Mouse (Mus musculus) adrenal gland, postnatal 25 days (tissue): ENCODE measurements at regions not wholly inside any gene's neighbourhood (a gene's known extent, or its start where the extent isn't known, plus 50 kb on each side); places are given as distances from the start of the nearest gene placed in this dataset.
A peak's percentile ranks its signal among the peaks of the same experiment; 100 is the strongest.

ENCODE experiments used
- DNase-seq: peaks from one replicate; pipeline ENCODE4 v3.0.0; 2021; ENCODE audit warnings: mixed read lengths

GRCm38 (mm10) chr15:63371328-63372023 lies 473.5 kb downstream of the Gsdmc2 start:
- DNase-seq, result no peak

DNA sequence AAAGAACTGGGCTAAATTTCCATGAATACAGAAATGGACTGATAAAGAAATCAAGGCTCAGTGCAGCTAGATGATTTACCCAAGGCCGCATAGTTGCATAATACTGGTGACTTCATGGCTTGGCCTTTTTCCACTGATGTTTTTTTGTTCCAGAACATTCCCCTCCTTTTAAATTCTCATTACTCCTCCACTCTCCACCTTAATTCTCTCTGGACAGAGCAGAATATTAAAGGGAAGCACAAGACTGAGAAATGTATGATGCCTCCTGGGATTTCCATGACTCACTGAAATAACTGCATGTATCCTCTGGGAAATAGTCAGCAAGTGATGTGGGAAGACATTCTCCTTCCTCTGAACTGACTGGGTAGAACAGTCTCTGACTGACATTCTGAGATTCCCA lies 480.5 kb downstream of the Gsdmc2 start:
- peak; percentile 13 for DNase-seq

- no peak for DNase-seq
These were observed 484.6 kb downstream of the Gsdmc2 start for GRCm38 (mm10) chr15:63360402-63360801.

DNA sequence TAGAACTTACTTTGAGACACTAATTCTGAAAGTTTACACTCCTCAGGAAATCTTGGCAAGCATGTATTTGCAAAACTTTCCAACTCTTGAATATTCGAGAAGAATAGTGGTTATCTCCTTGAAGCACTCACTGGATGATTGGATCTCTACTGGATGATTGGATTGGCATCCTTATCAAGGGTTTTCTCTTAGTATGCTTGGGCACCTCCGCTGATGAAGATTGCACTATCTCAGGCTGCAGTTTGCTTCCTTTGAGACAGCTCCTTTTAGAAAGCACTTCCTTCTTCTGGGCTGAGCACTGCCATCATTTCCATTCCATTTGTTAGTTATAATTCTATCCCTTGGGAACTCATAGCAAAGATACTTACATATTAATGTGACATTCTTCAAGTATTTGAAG lies 503.2 kb downstream of the Gsdmc2 start:
- no peak for DNase-seq

DNA sequence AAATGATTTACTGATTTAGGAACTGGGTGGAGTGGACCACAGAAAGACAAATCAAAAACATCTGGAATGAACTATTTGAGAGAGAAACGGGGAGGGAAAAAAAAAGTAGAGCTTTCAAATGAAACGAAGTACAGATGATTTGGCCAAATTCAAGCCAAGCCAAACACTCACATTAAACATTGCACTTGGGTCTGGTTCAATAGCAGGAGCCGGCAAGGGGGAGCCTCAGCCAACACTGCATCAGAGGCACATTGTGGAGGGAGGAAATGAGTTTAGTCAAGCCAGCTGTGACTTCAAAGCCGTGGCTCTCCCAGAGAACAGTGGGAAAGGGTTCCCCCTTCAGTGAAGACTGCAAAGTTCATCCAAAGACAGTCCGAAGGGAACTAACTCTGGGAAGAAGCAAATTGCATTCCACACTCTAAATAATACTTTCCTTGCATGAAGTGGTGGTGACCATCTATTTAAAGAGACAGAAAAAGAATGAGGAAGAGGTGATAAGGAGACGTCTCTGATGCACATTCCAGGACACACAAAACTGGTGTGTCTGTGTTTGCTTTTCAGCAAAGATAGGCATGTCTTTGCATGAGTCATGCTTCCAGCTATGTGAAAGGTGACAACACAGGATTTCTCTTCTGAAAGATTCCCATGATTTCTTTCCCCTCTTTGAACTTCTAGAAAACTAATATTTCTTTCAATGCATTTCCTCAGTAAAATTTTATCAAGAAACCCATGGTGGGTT lies 504.5 kb downstream of the Gsdmc2 start:
- peak; percentile 15 for DNase-seq

DNA sequence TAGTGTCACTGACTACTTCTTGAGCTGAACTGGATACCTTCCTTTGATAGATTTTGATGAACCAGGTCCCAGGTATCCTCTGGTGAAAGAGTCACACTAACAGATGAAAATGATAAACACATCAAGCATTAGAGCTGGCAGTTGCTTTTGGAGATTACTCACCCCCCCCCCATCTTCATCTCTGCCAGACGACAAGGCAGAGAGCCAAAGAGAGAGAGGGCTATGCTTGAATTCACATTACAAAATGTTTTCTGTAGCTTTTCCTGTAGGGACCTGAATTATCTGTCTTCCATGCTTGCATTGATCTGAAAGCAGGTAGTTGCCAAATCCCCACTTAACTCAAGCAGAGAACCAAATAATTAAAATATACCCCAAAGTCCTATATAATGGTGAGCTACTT lies 525.3 kb downstream of the Gsdmc2 start:
- no peak for DNase-seq

DNA sequence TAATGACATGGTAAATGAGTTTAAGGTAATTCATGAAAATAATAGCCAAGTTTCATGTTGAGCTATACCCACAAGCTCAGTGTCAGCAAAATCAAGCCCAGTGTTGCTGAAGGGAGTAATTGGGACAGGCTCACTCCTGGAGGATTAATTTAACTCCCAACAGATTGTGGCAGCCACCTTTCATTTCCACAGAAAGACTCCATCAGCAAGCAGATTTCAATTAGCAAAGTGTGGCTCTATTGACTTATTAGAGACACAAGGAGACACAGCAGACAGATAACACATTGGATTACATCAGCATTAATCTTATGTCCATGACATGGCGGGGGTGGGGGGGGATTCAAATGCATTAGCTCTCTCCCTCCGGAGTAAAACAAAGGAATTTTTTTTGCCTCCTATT lies 534.6 kb downstream of the Gsdmc2 start:
- DNase-seq, result no peak

DNA sequence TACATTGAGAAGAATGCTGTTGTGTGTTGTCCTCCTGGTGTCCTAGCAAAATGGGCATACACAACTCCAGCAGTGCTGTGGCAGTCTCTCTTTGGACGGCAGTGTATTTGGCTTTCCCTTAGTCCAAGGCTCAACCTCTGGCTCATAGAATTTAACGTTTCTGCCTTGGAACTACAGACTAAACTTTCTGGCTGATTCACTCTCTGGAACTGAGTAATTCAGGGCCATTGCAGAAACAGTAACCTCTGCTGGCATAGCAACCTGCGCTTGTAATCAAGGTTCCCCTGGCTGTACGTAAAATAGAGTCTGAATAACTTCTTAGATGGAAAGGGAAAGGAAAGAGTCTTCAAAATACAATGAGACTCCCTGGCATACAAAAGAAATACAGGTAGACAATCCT lies 545.7 kb downstream of the Gsdmc2 start:
- DNase-seq, result no peak

GRCm38 (mm10) chr15:63288534-63288933 lies 556.4 kb downstream of the Gsdmc2 start:
- DNase-seq, result no peak

GRCm38 (mm10) chr15:63286026-63286425 lies 559.0 kb downstream of the Gsdmc2 start:
- no peak for DNase-seq

GRCm38 (mm10) chr15:63270381-63270780 lies 574.6 kb downstream of the Gsdmc2 start:
- peak; percentile 59 for DNase-seq

- no peak for DNase-seq
These were observed 579.1 kb downstream of the Gsdmc2 start for GRCm38 (mm10) chr15:63265845-63266244.

- no peak for DNase-seq
These were observed 589.2 kb downstream of the Gsdmc2 start for GRCm38 (mm10) chr15:63255736-63256135.

GRCm38 (mm10) chr15:63252781-63253340 lies 592.1 kb downstream of the Gsdmc2 start:
- no peak for DNase-seq

- no peak for DNase-seq
These were observed 606.4 kb downstream of the Gsdmc2 start for GRCm38 (mm10) chr15:63238601-63239000.

DNA sequence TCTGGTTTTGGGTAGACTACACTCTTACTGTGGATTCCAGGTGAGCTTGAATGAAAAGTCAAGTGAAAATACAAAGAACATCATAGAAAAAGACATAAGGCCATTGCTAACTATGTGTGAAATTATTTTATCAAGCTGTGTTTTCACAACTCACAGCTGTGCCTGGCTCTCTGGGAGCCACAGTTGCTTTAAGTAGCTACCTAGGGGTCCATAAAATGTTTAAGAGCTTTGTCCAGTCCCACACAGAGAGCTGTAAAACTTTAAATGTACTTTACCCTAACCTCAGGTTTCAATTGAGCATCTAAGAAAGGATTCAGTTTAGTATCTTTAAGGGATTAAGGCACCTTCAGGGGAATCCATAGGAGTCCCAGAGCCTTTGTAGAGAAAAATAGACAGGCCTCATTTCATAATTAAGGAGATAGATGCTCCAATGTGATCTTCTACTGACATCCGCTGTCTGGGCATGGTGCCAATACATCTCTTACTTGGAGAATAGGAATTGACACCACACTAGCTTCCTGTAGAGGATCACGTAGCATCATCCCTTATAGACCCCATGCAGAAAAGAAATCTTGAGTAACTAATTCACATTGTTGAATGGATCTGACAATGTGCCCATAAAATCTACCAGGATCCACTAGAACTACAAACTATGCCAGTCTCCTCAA lies 626.5 kb downstream of the Gsdmc2 start:
- no peak for DNase-seq

DNA sequence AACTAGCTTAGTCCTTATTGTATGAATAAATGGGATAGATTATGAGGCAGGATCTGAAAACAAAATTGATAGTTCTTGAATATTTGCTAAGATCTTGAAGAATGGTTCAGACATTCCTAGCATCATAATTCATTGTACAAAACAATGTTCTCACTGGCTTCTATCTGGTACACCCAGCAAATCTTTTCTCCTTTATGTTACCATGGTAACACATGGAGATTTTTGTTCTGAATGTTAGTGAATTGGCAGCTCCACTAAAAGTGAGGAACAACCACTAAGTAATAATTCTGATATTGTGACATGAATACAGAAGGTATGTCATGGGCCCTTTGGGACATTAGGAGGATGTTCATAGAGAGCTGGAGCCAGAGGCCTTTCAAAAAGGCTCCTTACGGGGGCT lies 639.8 kb downstream of the Gsdmc2 start:
- DNase-seq, result no peak

DNA sequence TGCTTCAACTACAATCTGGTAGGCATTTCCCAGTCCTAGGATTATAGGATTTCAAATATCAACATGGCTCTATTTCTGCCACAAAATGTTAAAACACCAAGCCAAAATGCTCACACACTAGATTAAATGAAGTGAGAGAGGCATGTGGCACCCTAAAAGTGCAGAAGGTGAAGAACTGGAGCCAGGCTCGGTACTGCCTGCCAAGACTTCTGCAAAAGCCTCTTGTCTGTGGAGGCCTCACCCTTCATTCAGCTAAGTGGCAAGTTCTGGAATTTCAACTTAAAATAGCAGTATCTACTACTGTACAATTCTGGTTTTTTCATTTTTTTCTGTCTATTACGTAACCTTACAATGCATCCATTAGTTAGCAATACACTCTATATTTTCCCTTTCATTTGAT lies 649.9 kb downstream of the Gsdmc2 start:
- no peak for DNase-seq

- no peak for DNase-seq
These were observed 650.5 kb downstream of the Gsdmc2 start for GRCm38 (mm10) chr15:63194492-63194797.

DNA sequence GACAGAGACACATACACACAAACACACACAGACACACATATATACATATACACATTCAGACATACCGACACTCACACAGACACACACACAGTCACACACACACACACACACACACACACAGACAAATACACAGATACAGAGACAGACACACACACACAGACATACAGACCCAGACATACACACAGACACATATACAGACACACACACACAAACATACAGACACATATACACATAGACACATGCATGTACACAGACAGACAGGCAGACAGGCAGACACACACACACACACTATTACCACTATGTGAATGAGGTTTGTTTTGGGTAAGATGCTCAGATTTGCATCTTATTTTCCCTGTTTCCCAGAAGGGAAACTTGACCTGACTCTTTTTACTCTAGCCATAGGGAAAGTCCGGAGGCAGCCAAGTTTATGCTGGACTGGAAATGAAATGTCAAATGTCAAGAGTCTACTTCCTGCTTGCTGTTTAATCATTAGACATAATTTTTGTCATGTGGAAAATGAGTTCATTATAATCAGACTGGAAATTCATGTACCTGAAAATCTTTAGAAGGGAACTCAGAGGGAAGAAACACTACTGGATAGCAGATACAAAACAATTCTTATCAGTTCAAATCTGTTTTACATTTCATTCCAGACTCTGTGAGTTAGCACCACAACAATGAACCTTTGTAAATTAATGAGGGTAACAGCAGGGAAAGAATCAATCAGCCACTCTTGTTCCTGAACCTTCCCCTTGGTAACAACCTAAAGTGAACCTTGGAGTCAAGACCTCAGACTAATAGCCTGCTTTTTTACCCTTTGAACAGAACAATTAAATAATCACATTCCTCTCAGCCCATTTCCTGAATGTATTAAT lies 651.1 kb downstream of the Gsdmc2 start:
- no peak for DNase-seq

GRCm38 (mm10) chr15:63191731-63192130 lies 653.2 kb downstream of the Gsdmc2 start:
- no peak for DNase-seq

DNA sequence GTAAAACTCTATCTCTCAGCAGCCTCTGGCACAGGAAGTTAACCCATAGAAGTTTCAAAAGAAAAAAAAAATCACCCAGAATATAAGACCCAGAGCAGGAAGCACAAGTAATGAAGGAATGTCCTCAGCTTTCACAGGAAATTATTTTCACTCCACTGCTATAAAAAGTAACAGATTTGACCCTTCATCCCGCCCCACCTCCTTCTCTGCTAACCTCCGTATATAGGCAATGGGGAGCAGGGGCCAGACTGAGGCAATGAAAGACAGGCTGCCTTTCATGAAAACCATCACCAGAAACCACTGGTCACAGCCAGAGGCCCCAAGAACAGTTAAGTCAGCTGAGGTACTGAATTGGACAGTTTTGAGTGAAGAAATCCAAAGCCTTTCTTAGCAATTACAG lies 654.9 kb downstream of the Gsdmc2 start:
- DNase-seq, result no peak
